In genomic region chr8:86904911-86905310, GRCm38 (mm10) we compare ENCODE assay signal across 17 mouse cellular contexts.
"Had no signal": no experiment of that assay in that cellular context is flagged by ENCODE, and none has a peak within 500 bp of the region (broad histone marks: within the 10 kb centered on the region; RNA-seq: fewer than 3 reads in every experiment).

No protein-coding gene starts in this region.

- H3K9ac ChIP-seq: lung, embryonic 14.5 days; midbrain, embryonic 13.5 days; midbrain, embryonic 15.5 days; neural tube, embryonic 13.5 days; neural tube, embryonic 15.5 days; stomach, embryonic 15.5 days had no signal

- H3K9me3 ChIP-seq: midbrain, embryonic 10.5 days; midbrain, embryonic 13.5 days; midbrain, embryonic 15.5 days; neural tube, embryonic 15.5 days; stomach, embryonic 15.5 days had no signal

- H3K4me2 ChIP-seq: lung, embryonic 14.5 days; midbrain, embryonic 13.5 days; midbrain, embryonic 15.5 days; neural tube, embryonic 13.5 days; neural tube, embryonic 15.5 days; stomach, embryonic 15.5 days had no signal

- ATAC-seq: midbrain, embryonic 13.5 days; midbrain, embryonic 15.5 days had no signal

- DNase-seq: lung, adult 18-20 months; lung, embryonic 14.5 days; lung, postnatal 10 days; lung, postnatal 4 days; retina, postnatal 1 day; right cerebral cortex, postnatal 14 days; thymus, adult 2 months; thymus, postnatal 25 days; thymus, postnatal 4 days had no signal

- H3K27ac ChIP-seq: midbrain, embryonic 10.5 days; midbrain, embryonic 13.5 days; midbrain, embryonic 15.5 days; neural tube, embryonic 13.5 days; neural tube, embryonic 15.5 days; stomach, embryonic 15.5 days; stomach, postnatal 0 days had no signal

- H3K4me3 ChIP-seq: midbrain, embryonic 10.5 days; midbrain, embryonic 13.5 days; midbrain, embryonic 15.5 days; myocyte; neural tube, embryonic 13.5 days; neural tube, embryonic 15.5 days; stomach, embryonic 15.5 days had no signal

- H3K36me3 ChIP-seq: midbrain, embryonic 10.5 days; midbrain, embryonic 13.5 days; midbrain, embryonic 15.5 days; neural tube, embryonic 13.5 days; neural tube, embryonic 15.5 days; stomach, embryonic 15.5 days had no signal

- H3K27me3 ChIP-seq: midbrain, embryonic 15.5 days; neural tube, embryonic 13.5 days; stomach, embryonic 15.5 days had no signal

- H3K4me1 ChIP-seq: midbrain, embryonic 10.5 days; midbrain, embryonic 13.5 days; midbrain, embryonic 15.5 days; neural tube, embryonic 13.5 days; neural tube, embryonic 15.5 days; stomach, embryonic 15.5 days had no signal
